Mouse (Mus musculus): Measurements from ENCODE around the gene Exoc6b. TPM values are rescaled to one million over a fixed set of nuclear protein-coding genes. Genes with fewer than 3 reads are reported as not detected.
"Not testable (repeated sequence)": the region's sequence is repeated elsewhere in the genome, so short reads cannot be mapped to it uniquely, and the experiment has no call there.

Exoc6b gene
- total RNA-seq (2021): 10 to 100 TPM; 15.6 to 20.8 TPM
- 6.2 and 10.9 TPM in 2 replicates for polyA plus RNA-seq (2012; rRNA removed)
- long read RNA-seq, partial matches to known transcripts: 3 of 7 reads
- long read RNA-seq, other reads (novel, unspliced or antisense): 3 of 7 reads

- under 1% methylated on average over 59 of the region's 63 CpGs for WGBS
- Histone ChIP-seq H3K27me3 (ENCODE audit: control insufficient read depth, insufficient read depth, low read length) (no peaks in the 10 kb centered on the region), H3K36me3 (ENCODE audit: control insufficient read depth, insufficient read depth, low read length) (no peaks in the 10 kb centered on the region), H3K4me1 (ENCODE audit: control insufficient read depth, insufficient read depth, low read length) (no peaks in the 10 kb centered on the region; the same call in none of the 2 replicates), H3K79me2 (replicated peaks; ENCODE audit: control insufficient read depth, insufficient read depth, low read length) (no peaks in the 10 kb centered on the region), H3K27ac (peak within 1 kb of the TSS; percentile 88), H3K4me3 (peak within 1 kb of the TSS; percentile 99), H3K9ac (ENCODE audit: low read depth, low read length) (peak within 1 kb of the TSS; percentile 86)
- intact Hi-C loops (cut with DNase I): loop anchor here (2.0 kb wide), 2 partner anchors 33 to 67 kb away; partner anchors contain the start of gene Spr
- DNase-seq: peak; percentile 92 to 96
- TF ChIP-seq EP300 (IDR thresholded peaks at IDR 0.05; ENCODE audit: insufficient read depth, low read depth, low read length): no peak
- peak; percentile 60 for TF ChIP-seq CTCF (IDR thresholded peaks at IDR 0.05)
- TF ChIP-seq POLR2A (IDR thresholded peaks at IDR 0.05; ENCODE audit: insufficient read depth, low read depth, low read length): peak; percentile 81
These were observed at the start of gene Exoc6b for GRCm38 (mm10) chr6:85069023-85069985. TSS of gene Exoc6b (minus strand) at chr6:85069513.

- WGBS: 21% methylated on average over 11 of the region's 11 CpGs
- H3K79me2 ChIP-seq (replicated peaks; ENCODE audit: control insufficient read depth, insufficient read depth, low read length); H3K4me1 ChIP-seq (ENCODE audit: control insufficient read depth, insufficient read depth, low read length); H3K27me3 ChIP-seq (ENCODE audit: control insufficient read depth, insufficient read depth, low read length); H3K9ac ChIP-seq (ENCODE audit: low read depth, low read length); H3K27ac ChIP-seq; H3K36me3 ChIP-seq (ENCODE audit: control insufficient read depth, insufficient read depth, low read length); H3K4me3 ChIP-seq: not testable (repeated sequence)
- peak; percentile 41 to 46 for DNase-seq
- TF ChIP-seq CTCF (IDR thresholded peaks at IDR 0.05) (peak; percentile 75), EP300 (IDR thresholded peaks at IDR 0.05; ENCODE audit: insufficient read depth, low read depth, low read length) (0 out of 2 replicates have a peak, but pooled peaks have one; percentile 43)
- intact Hi-C loops (cut with DNase I): loop anchor here (2.0 to 10.0 kb wide), 2 partner anchors 81 to 203 kb away; no protein-coding TSS in a partner anchor
These were observed 48.5 kb upstream of the Exoc6b start for GRCm38 (mm10) chr6:85117545-85118511.

GRCm38 (mm10) chr6:85105033-85105615 is 35.8 kb upstream of the Exoc6b start:
- WGBS: 89% methylated on average over 10 of the region's 10 CpGs
- Histone ChIP-seq H3K79me2 (replicated peaks; ENCODE audit: control insufficient read depth, insufficient read depth, low read length) (no peaks in the 10 kb centered on the region), H3K4me1 (ENCODE audit: control insufficient read depth, insufficient read depth, low read length) (peaks cover 1% of the 10 kb centered on the region; the same call in 1 of the 2 replicates), H3K9ac (ENCODE audit: low read depth, low read length) (no peak overlapping the region), H3K27me3 (ENCODE audit: control insufficient read depth, insufficient read depth, low read length) (no peaks in the 10 kb centered on the region), H3K36me3 (ENCODE audit: control insufficient read depth, insufficient read depth, low read length) (no peaks in the 10 kb centered on the region), H3K4me3 (no peak overlapping the region), H3K27ac (no peak overlapping the region)
- intact Hi-C loops (cut with DNase I): no loop called here
- no peak for TF ChIP-seq POLR2A (IDR thresholded peaks at IDR 0.05; ENCODE audit: insufficient read depth, low read depth, low read length)
- DNase-seq: no peak

DNA sequence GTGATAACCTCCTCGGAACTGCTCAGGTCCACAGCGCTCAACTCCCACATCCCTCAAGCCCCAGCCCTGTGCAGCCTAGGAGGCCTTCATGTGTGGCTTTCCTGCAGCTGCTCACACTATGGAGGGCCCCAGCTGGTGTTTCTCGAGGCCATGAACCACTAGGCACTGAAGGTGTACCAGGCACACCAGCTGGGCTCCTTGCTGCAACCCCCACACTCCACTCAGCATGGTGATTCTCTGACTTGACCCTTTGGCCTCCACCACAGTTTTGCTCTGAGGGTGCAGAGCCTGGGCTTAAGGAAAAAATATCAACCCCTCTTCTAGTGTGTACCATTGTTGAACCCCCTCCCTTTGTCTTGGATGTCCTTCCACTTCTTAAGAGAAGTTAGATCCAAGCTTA is 34.0 kb upstream of the Exoc6b start:
- DNase-seq: no peak
- Histone ChIP-seq H3K4me1 (ENCODE audit: control insufficient read depth, insufficient read depth, low read length) (peaks cover 1% of the 10 kb centered on the region; the same call in 1 of the 2 replicates), H3K36me3 (ENCODE audit: control insufficient read depth, insufficient read depth, low read length) (no peaks in the 10 kb centered on the region), H3K27ac (no peak overlapping the region), H3K9ac (ENCODE audit: low read depth, low read length) (no peak overlapping the region), H3K27me3 (ENCODE audit: control insufficient read depth, insufficient read depth, low read length) (no peaks in the 10 kb centered on the region), H3K79me2 (replicated peaks; ENCODE audit: control insufficient read depth, insufficient read depth, low read length) (no peaks in the 10 kb centered on the region), H3K4me3 (no peak overlapping the region)
- TF ChIP-seq EP300 (IDR thresholded peaks at IDR 0.05; ENCODE audit: insufficient read depth, low read depth, low read length) (no peak), CTCF (IDR thresholded peaks at IDR 0.05) (no peak), POLR2A (IDR thresholded peaks at IDR 0.05; ENCODE audit: insufficient read depth, low read depth, low read length) (no peak)
- 89% methylated on average over 3 of the region's 3 CpGs for WGBS
- intact Hi-C loops (cut with DNase I): no loop called here

DNA sequence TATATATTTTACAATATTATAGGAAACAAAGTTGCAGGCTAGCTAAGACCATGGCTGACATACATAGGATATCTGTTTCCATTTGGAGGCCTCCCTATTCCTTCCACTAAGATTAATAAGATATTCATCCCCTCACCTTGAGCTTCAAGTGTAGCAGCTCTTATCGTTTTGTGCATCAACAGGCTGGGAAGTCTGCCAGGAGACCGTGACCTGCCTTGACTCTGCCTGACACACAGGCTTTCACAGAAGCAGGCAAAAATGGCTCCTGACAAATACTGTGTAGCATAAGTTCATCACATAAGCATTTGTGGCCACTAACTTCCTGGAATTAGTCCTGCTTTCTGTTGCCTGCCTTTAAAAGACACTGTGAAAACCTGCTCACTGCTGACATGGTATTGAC is 27.1 kb upstream of the Exoc6b start:
- no peak for TF ChIP-seq CTCF (IDR thresholded peaks at IDR 0.05)
- no peak for TF ChIP-seq EP300 (IDR thresholded peaks at IDR 0.05; ENCODE audit: insufficient read depth, low read depth, low read length)
- TF ChIP-seq POLR2A (IDR thresholded peaks at IDR 0.05; ENCODE audit: insufficient read depth, low read depth, low read length): no peak
- WGBS: 41% methylated on average over 2 of the region's 2 CpGs
- H3K27me3 ChIP-seq (ENCODE audit: control insufficient read depth, insufficient read depth, low read length): no peaks in the 10 kb centered on the region

More for the DNA sequence above, 27.1 kb upstream of the Exoc6b start:
- no peak overlapping the region for H3K27ac ChIP-seq
- H3K79me2 ChIP-seq (replicated peaks; ENCODE audit: control insufficient read depth, insufficient read depth, low read length): no peaks in the 10 kb centered on the region
- H3K36me3 ChIP-seq (ENCODE audit: control insufficient read depth, insufficient read depth, low read length): no peaks in the 10 kb centered on the region
- no peak overlapping the region for H3K9ac ChIP-seq (ENCODE audit: low read depth, low read length)
- no peak for DNase-seq
- no peak overlapping the region for H3K4me3 ChIP-seq
- no peaks in the 10 kb centered on the region for H3K4me1 ChIP-seq (ENCODE audit: control insufficient read depth, insufficient read depth, low read length)
- intact Hi-C loops (cut with DNase I): no loop called here

Measured in heart, adult 2 months (tissue).